ENCODE assay signal across 29 mouse cellular contexts in genomic region chr6:119182211-119182610, GRCm38 (mm10). TPM values are rescaled to one million over a fixed set of nuclear protein-coding genes. Genes with fewer than 3 reads are reported as not detected.
DNase-seq lines count a peak whose midpoint lies in the region; ATAC-seq lines count a peak whose summit lies in the region.
"Had no signal": no experiment of that assay in that cellular context is flagged by ENCODE, and none has a peak within 500 bp of the region (broad histone marks: within the 10 kb centered on the region; RNA-seq: fewer than 3 reads in every experiment).

No protein-coding gene starts in this region.

- H3K36me3 ChIP-seq in heart, embryonic 10.5 days = peaks cover 15% of the 10 kb centered on the region
- H3K36me3 ChIP-seq in heart, embryonic 13.5 days = peaks cover 43% of the 10 kb centered on the region
- H3K36me3 ChIP-seq in megakaryocyte, embryonic 14.5 days (replicated peaks; ENCODE audit: low read length) = peaks cover 84% of the 10 kb centered on the region
- H3K36me3 ChIP-seq: intestine, embryonic 15.5 days had no signal

- H3K9me3 ChIP-seq in heart, embryonic 10.5 days = no peaks in the 10 kb centered on the region
- no peaks in the 10 kb centered on the region for H3K9me3 ChIP-seq in heart, embryonic 13.5 days
- H3K9me3 ChIP-seq in megakaryocyte, embryonic 14.5 days = no peaks in the 10 kb centered on the region
- H3K9me3 ChIP-seq: embryonic facial prominence, embryonic 10.5 days; embryonic facial prominence, embryonic 13.5 days; forebrain, embryonic 12.5 days; forebrain, embryonic 15.5 days; hindbrain, embryonic 10.5 days; hindbrain, embryonic 13.5 days; intestine, embryonic 15.5 days; kidney, embryonic 15.5 days had no signal

- H3K4me2 ChIP-seq in heart, embryonic 13.5 days = peak overlapping the region; percentile 11; the same call in 1 of the 2 replicates
- H3K4me2 ChIP-seq: embryonic facial prominence, embryonic 13.5 days; forebrain, embryonic 12.5 days; forebrain, embryonic 15.5 days; hindbrain, embryonic 13.5 days; intestine, embryonic 15.5 days; kidney, embryonic 15.5 days had no signal

- peak overlapping the region; percentile 67 for H3K9ac ChIP-seq in heart, embryonic 13.5 days
- H3K9ac ChIP-seq: embryonic facial prominence, embryonic 13.5 days; forebrain, embryonic 12.5 days; forebrain, embryonic 15.5 days; hindbrain, embryonic 13.5 days; intestine, embryonic 15.5 days; kidney, embryonic 15.5 days had no signal

- peaks cover 69% of the 10 kb centered on the region for H3K4me1 ChIP-seq in heart, embryonic 10.5 days
- H3K4me1 ChIP-seq in heart, embryonic 13.5 days = peaks cover 90% of the 10 kb centered on the region
- peaks cover 55% of the 10 kb centered on the region for H3K4me1 ChIP-seq in megakaryocyte, embryonic 14.5 days
- H3K4me1 ChIP-seq: embryonic facial prominence, embryonic 10.5 days; embryonic facial prominence, embryonic 13.5 days; forebrain, embryonic 15.5 days; intestine, embryonic 15.5 days; kidney, embryonic 15.5 days had no signal

- H3K27ac ChIP-seq in heart, embryonic 10.5 days = no peak overlapping the region
- peak overlapping the region; percentile 68 for H3K27ac ChIP-seq in heart, embryonic 13.5 days (replicated peaks)
- H3K27ac ChIP-seq: embryonic facial prominence, embryonic 10.5 days; embryonic facial prominence, embryonic 13.5 days; forebrain, embryonic 12.5 days; forebrain, embryonic 15.5 days; hindbrain, embryonic 10.5 days; hindbrain, embryonic 13.5 days; intestine, embryonic 15.5 days; kidney, embryonic 15.5 days had no signal

- peak; percentile 63 for DNase-seq in heart, embryonic 10.5 days (ENCODE audit: low spot score)
- DNase-seq in heart, postnatal 10 days = no peak
- DNase-seq in heart, postnatal 25 days (ENCODE audit: low spot score) = no peak
- DNase-seq in ovary, postnatal 14 days (ENCODE audit: low spot score) = no peak
- DNase-seq: adrenal gland, adult 2 months; adrenal gland, postnatal 25 days; cerebellum, adult 11-12 months; cerebellum, adult 8-10 months; cerebellum, postnatal 10 days; cerebellum, postnatal 36 days; embryo, embryonic 11 days; gastrocnemius, postnatal 25 days; kidney, adult 11 months; kidney, adult 8-10 months had no signal

- no peak for ATAC-seq in heart, embryonic 13.5 days (ENCODE audit: extremely low read depth, insufficient number of reproducible peaks, low FRiP score, low TSS enrichment)
- ATAC-seq in megakaryocyte, adult 5-6 weeks (ENCODE audit: poor library complexity, severe bottlenecking) = no peak
- ATAC-seq: CD4-positive, CD25-positive, alpha-beta regulatory T cell, adult 4 months; forebrain, embryonic 15.5 days; hindbrain, embryonic 16.5 days; intestine, embryonic 15.5 days had no signal

- no peak overlapping the region for H3K4me3 ChIP-seq in heart, embryonic 10.5 days
- H3K4me3 ChIP-seq in heart, embryonic 13.5 days = no peak overlapping the region
- H3K4me3 ChIP-seq in megakaryocyte, embryonic 14.5 days (replicated peaks) = peak overlapping the region; percentile 3
- H3K4me3 ChIP-seq: embryonic facial prominence, embryonic 10.5 days; embryonic facial prominence, embryonic 13.5 days; erythroblast, embryonic 14.5 days; forebrain, embryonic 12.5 days; forebrain, embryonic 15.5 days; hindbrain, embryonic 10.5 days; hindbrain, embryonic 13.5 days; intestine, embryonic 15.5 days; kidney, embryonic 15.5 days had no signal

- intact Hi-C loops in heart, postnatal 10 days (cut with DNase I) = no loop called here
- intact Hi-C loops in heart, postnatal 25 days (cut with DNase I) = no loop called here

- H3K27me3 ChIP-seq in heart, embryonic 10.5 days (ENCODE audit: insufficient read depth, poor library complexity, severe bottlenecking) = no peaks in the 10 kb centered on the region
- no peaks in the 10 kb centered on the region for H3K27me3 ChIP-seq in heart, embryonic 13.5 days (replicated peaks)
- no peaks in the 10 kb centered on the region for H3K27me3 ChIP-seq in megakaryocyte, embryonic 14.5 days (replicated peaks)
- H3K27me3 ChIP-seq: embryonic facial prominence, embryonic 13.5 days; forebrain, embryonic 12.5 days; forebrain, embryonic 15.5 days; hindbrain, embryonic 13.5 days; intestine, embryonic 15.5 days; kidney, embryonic 15.5 days had no signal

- 84% methylated on average over 9 of the region's 9 CpGs for WGBS in heart, embryonic 10.5 days
- 73% methylated on average over 9 of the region's 9 CpGs for WGBS in heart, embryonic 13.5 days

RNA-seq across cellular contexts. Expression of gene Dcp1b, which starts 7.2 kb away (rescaled TPM):
- polyA plus RNA-seq in heart, embryonic 10.5 days (2016; fragmentation: Nextera tagmentation; extraction: Ambion mirVana) = 8.1 and 10.4 TPM in 2 replicates
- total RNA-seq in heart, postnatal 10 days (2021) = 1 to 10 TPM; 4.2 to 5.3 TPM
- polyA plus RNA-seq in heart, embryonic 13.5 days (2015; fragmentation: Nextera tagmentation; extraction: Ambion mirVana) = 6.0 and 6.3 TPM in 2 replicates
- 1 to 10 TPM; 2.6 to 3.3 TPM for total RNA-seq in heart, postnatal 25 days (2021)
- 19.3 and 22.1 TPM in 2 replicates for polyA plus RNA-seq in megakaryocyte, embryonic 14.5 days (2012; ENCODE audit: insufficient read depth, low replicate concordance)
- total RNA-seq in megakaryocyte, adult 5-6 weeks (2015) = 7.5 and 13.1 TPM in 2 replicates
- total RNA-seq in megakaryocyte, adult 5-6 weeks (2017) = 7.2 and 10.6 TPM in 2 replicates

RNA-seq across cellular contexts. Expression of gene Cacna1c, which starts 14.0 kb away (rescaled TPM):
- polyA plus RNA-seq in heart, embryonic 10.5 days (2016; fragmentation: Nextera tagmentation; extraction: Ambion mirVana) = 31.3 and 57.0 TPM in 2 replicates
- 100 to 1,000 TPM; 207 to 222 TPM for total RNA-seq in heart, postnatal 10 days (2021)
- polyA plus RNA-seq in heart, embryonic 13.5 days (2015; fragmentation: Nextera tagmentation; extraction: Ambion mirVana) = 41.8 and 43.3 TPM in 2 replicates
- total RNA-seq in heart, postnatal 25 days (2021) = 100 to 1,000 TPM; 182 to 191 TPM
- polyA plus RNA-seq in megakaryocyte, embryonic 14.5 days (2012; ENCODE audit: insufficient read depth, low replicate concordance) = 1.3 and 3.0 TPM in 2 replicates
- 0.11 TPM in 1 of 2 replicates, not detected in the other for total RNA-seq in megakaryocyte, adult 5-6 weeks (2015)
- total RNA-seq in megakaryocyte, adult 5-6 weeks (2017) = 0.12 TPM in 1 of 2 replicates, not detected in the other
- polyA plus RNA-seq: C2C12 had no signal

RNA-seq across cellular contexts. Expression of gene Cacna2d4, which starts 54.1 kb away (rescaled TPM):
- polyA plus RNA-seq in heart, embryonic 10.5 days (2016; fragmentation: Nextera tagmentation; extraction: Ambion mirVana) = not detected in 2 replicates
- total RNA-seq in heart, postnatal 10 days (2021) = not detected
- not detected in 2 replicates for polyA plus RNA-seq in heart, embryonic 13.5 days (2015; fragmentation: Nextera tagmentation; extraction: Ambion mirVana)
- total RNA-seq in heart, postnatal 25 days (2021) = not detected
- polyA plus RNA-seq in megakaryocyte, embryonic 14.5 days (2012; ENCODE audit: insufficient read depth, low replicate concordance) = 0.08 TPM in 1 of 2 replicates, not detected in the other
- total RNA-seq in megakaryocyte, adult 5-6 weeks (2015) = 0.04 TPM in 1 of 2 replicates, not detected in the other
- total RNA-seq in megakaryocyte, adult 5-6 weeks (2017) = 0.07 TPM in 1 of 2 replicates, not detected in the other
- total RNA-seq: adrenal gland, adult 2 months; adrenal gland, postnatal 25 days had no signal
- polyA plus RNA-seq: C2C12; embryonic facial prominence, embryonic 10.5 days; embryonic facial prominence, embryonic 13.5 days; erythroblast, embryonic 14.5 days; forebrain, embryonic 12.5 days had no signal

Comparison
In these comparisons a context has a peak if more than half of its experiments do, and no peak if none do; other contexts are left out.
1. RNA of gene Cacna1c, which starts 14.0 kb away (total RNA-seq): 207 to 222 TPM in heart, postnatal 10 days and 182 to 191 TPM in heart, postnatal 25 days; 0.11 to 0.12 TPM in megakaryocyte, adult 5-6 weeks; every median in the first group is over 100 times any median in the second.